Mouse (Mus musculus) layer of hippocampus, postnatal 14 days (tissue): Measurements from ENCODE around the gene Sptbn2. TPM values are rescaled to one million over a fixed set of nuclear protein-coding genes. Genes with fewer than 3 reads are reported as not detected.
"Not testable (repeated sequence)": the region's sequence is repeated elsewhere in the genome, so short reads cannot be mapped to it uniquely, and the experiment has no call there.

Experiments
- DNase-seq, 2 experiments: peaks; one replicate each; pipeline ENCODE4 v3.0.0; 2021 to 2022; ENCODE audit warnings: low spot score in 2 of 2, mixed read lengths in 1 of 2
- total RNA-seq, 2 experiments: library from RNA; stranded (reverse); gene quantifications; 2 replicates each; pipeline ENCODE4 v1.2.3; 2021

Gene Sptbn2
- total RNA-seq, 2 experiments from 2014 or later, result 663 to 667 TPM

DNA sequence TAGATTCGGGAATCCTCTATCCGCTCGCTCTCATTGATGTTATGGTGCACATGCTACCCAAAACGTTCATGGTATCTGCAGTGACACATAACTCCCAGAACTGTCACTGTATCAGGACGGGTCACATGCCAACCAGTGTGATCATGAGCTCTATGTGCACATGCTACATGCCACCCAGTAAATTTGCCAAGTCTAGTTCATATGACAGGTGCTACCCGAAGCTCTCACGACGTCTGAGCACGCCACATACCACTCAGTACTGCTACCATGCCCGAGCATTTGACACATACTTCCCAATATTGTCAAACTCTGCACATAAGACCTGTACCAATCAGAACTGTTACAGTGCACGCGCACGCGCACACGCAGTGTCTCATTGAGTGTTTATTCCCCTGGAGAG lies 9.1 kb downstream of the Sptbn2 start:
- no peak for DNase-seq

DNA sequence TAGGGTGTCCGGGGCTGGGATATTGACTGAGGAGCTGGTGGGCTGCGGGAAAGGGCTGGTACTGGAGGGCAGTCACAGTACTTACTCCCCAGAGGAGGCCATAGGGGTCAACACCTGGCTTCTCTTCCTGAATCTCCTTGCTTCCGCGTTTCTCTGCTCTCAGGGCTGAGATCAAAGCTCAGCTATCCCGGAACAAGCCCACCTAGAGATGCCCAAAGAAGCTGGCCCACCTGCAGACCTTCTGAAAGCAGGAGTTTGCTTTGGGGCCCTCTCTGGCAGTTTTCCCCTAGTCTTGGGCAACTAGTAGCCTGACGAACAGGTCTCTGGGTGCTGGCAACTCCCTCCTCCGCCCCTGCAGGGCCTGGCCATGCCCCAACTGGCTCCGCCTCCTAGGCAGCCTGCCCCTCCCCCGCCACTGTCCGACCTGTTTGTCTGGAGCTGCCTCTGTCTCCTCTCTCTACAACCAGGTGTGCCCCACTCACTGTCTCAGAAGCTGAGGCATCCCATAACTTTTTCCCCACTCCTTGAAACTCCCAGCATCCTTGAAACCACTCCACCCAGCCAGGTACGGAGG lies 9.8 kb downstream of the Sptbn2 start:
- no peak for DNase-seq

DNA sequence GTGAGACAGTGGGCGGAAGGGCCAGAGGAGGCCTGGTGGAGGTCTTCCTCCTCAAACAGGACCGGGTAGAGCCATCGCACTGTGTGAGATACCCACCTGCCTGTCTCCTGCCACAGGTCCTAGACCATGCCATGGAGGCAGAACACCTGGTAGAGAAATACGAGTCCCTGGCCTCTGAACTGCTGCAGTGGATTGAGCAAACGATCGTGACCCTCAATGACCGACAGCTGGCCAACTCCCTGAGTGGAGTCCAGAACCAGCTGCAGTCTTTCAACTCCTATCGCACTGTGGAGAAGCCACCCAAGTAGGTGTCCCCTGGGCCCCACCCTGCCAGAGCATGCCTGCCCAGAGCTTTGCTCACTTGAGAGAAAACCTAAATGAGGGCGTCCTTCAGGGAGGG lies 18.2 kb downstream of the Sptbn2 start:
- no peak for DNase-seq

DNA sequence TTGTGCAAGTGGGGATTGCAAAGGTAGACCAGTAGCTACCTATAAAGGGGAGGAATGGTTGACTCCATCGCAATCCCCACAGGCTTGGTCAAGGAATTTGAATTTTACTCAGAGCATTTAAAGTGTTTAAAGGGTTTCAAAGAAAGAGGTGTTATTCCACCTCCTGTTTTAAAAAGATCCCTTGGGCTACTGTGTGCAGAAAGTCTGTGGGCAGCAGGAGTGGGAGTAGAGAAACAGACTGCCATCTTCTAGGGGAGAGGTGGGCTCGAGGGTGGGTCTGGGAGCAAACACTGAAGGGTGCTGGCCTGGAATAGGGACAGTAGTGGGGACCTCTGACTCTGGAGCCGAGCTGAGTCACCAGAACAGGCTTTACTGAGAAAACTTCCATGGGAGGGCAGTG lies 22.1 kb downstream of the Sptbn2 start:
- DNase-seq, result no peak

DNA sequence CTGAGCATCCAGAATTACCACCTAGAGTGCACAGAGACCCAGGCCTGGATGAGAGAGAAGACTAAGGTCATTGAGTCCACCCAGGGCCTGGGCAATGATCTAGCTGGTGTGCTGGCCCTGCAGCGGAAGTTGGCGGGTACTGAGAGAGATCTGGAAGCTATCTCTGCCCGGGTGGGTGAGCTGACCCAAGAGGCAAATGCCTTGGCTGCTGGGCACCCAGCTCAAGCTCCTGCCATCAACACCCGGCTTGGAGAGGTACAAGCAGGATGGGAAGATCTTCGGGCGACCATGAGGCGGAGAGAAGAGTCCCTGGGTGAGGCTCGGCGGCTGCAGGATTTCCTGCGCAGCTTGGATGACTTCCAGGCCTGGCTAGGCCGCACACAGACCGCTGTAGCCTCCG lies 26.9 kb downstream of the Sptbn2 start:
- DNase-seq, result no peak

DNA sequence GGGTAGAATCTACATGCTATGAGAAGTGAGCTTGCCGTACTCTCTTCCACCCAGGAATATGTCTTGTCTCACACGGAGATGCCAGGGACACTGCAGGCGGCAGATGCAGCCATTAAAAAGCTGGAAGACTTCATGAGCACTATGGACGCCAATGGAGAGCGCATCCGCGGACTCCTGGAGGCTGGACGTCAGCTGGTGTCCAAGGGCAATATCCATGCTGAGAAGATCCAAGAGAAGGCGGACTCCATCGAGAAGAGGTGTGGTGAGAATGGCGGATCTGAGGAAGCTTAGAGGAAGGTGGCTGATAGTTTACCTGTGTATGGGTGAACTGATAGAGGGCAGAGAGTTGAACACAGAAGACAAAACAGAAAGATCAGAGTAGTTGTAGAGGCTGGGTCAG lies 28.1 kb downstream of the Sptbn2 start:
- no peak for DNase-seq

DNA sequence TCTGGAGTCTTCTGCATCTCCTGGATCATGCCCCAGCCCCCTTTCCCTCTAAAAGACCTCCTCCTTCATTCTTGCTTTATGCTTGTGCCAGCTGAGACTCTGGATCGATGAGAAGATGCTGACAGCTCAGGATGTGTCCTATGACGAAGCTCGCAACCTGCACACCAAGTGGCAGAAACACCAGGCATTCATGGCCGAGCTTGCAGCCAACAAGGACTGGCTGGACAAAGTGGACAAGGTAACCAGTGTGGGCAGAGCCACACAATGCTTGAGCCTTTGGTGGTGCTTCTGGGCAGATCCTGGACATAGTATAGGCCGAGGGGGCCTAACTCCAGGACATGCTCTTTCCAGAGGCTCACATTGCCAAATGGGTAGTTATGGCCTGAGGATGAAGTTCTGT lies 28.8 kb downstream of the Sptbn2 start:
- no peak for DNase-seq

DNA sequence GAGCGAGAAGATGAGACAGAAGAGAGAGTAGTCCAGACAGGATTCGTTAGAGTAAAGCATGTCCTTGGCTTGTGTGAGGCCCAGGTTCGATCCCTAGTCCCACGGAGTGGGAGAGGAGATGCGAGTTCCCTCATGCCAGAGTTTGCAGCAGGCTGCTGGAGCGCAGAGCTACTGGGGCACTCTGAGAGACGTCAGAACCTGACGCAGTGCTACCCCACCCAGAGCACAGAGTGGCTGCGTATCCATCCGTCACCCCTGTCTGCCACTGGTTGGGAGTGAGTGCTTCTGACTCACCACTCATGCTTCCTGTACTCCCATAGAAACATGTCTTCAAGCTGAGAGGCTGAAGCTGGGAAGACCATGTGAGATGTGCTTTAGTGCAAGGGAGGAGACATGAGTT lies 30.5 kb downstream of the Sptbn2 start:
- no peak for DNase-seq

DNA sequence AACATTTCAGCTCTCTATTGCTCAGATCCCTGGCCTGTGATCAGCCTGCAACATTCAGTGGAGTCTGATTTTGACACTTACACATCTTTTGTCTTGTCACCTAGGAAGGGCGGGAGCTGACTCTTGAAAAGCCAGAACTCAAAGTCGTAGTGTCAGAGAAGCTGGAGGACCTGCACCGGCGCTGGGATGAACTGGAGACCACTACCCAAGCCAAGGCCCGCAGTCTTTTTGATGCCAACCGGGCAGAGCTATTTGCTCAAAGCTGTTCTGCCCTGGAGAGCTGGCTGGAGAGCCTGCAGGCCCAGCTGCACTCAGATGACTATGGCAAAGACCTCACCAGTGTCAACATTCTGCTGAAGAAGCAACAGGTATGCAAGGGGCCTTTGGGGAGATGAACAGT lies 31.3 kb downstream of the Sptbn2 start:
- DNase-seq, result no peak

DNA sequence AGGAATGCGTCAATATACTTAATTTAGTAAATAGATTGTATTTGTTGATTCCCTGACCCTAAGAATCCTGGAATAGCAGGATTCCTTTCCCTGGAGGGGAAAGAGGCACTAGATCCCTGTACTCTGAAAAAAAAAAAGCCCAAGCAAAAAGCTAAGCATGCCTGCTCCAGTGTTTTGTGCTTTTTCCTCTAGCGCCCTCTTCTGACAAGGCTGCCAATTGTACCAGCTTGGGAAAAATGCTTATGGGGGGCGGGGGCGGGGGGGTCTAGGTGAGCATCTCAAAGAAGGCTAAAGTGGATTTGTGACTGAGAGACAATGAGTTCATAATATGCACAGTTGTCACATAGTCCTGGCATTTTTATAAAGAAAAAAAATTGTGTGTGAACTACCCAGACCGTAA lies 32.6 kb downstream of the Sptbn2 start:
- peak in 1 of 2 experiments; percentile 54 for DNase-seq

DNA sequence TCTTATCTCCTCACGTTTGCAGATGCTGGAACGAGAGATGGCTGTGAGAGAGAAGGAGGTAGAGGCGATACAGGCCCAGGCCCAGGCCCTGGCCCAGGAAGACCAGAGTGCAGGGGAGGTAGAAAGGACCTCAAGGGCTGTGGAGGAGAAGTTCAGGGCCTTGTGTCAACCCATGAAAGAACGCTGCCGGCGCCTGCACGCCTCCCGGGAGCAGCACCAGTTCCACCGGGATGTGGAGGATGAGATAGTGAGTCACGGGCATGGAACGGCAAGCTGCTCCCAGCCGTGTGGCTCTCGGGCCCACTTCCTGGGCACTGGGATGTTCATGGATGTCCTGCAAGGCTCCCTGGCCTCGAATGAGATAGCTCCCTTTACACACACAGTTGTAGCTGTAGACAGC lies 33.1 kb downstream of the Sptbn2 start:
- no peak for DNase-seq

DNA sequence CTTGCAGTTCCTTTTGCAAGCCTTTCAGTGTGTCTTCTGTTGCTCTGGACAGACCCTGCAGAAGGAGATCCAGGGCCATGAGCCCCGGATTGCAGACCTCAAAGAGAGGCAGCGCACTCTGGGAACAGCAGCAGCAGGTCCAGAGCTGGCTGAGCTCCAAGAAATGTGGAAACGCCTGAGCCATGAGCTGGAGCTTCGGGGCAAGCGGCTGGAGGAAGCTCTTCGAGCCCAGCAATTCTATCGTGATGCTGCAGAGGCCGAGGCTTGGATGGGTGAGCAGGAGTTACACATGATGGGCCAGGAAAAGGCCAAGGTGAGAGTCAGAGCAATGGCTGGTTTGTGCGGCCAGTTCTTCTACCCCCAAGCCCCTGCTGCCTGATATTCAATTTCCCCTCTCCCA lies 34.1 kb downstream of the Sptbn2 start:
- DNase-seq, result peak in 1 of 2 experiments; percentile 46

DNA sequence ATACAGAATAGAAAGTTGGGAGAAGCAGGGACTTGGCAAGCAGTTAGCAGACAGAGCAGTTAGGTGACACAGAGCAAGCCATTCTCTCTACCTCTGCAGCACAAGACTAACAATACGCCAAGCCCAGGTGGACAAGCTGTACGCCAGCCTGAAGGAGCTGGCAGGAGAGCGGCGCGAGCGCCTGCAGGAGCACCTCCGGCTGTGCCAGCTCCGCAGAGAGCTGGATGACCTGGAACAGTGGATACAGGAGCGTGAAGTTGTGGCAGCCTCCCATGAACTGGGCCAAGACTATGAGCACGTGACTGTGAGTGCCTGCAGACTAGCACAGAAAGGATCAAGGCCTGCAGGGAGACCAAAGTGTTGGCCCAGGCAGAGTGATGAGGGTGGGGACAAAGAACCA lies 34.7 kb downstream of the Sptbn2 start:
- no peak for DNase-seq

DNA sequence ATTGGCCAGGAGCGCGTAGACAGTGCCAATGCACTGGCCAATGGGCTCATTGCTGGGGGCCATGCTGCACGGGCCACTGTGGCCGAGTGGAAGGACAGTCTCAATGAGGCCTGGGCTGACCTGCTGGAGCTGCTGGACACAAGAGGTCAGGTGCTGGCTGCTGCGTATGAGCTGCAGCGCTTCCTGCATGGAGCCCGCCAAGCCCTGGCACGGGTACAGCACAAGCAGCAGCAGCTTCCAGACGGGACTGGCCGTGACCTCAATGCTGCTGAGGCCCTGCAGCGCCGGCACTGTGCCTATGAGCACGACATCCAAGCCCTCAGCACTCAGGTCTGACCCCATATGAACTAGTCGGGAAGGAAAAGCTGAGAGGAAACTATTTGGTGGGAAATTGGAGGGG lies 35.6 kb downstream of the Sptbn2 start:
- DNase-seq, result no peak

DNA sequence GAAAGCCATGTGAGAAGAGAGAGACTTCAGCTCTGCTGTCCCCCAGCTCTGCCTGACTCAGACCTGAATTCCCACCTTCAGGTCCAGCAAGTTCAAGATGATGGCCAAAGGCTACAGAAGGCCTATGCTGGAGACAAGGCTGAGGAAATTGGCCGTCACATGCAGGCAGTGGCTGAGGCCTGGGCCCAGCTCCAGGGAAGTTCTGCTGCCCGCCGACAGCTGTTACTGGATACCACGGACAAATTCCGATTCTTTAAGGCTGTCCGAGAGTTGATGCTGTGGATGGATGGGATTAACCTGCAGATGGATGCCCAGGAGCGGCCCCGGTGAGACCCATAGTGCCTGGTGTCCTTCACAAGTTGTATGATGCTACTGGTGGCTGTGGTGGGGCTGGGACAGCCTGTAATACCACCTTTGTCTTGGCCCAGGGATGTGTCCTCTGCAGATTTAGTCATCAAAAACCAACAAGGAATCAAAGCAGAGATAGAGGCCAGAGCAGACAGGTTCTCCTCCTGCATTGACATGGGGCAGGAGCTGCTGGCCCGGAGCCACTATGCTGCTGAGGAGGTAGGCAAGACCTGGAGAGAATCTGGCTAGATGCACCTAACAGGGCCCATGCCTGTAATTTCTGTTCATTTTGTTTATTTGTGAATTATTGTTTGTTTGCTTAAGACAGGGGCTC lies 36.8 kb downstream of the Sptbn2 start:
- no peak for DNase-seq

DNA sequence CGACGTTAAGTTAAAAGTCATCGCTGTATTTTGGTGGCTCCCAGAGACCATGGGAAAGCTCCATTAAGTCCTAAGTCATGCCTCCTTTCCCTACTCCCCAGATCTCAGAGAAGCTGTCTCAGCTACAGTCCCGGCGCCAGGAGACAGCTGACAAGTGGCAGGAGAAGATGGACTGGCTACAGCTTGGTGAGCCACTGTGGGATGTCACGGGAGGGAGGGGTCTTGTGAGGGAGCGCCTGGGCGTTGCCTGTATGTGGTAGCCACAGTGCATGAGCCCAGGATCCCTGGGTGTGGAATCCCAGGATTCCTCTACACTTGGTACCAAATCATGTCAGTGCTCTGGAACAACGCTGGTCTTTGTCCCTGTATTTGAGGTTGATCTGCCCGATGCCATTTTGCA lies 37.5 kb downstream of the Sptbn2 start:
- DNase-seq, result no peak

DNA sequence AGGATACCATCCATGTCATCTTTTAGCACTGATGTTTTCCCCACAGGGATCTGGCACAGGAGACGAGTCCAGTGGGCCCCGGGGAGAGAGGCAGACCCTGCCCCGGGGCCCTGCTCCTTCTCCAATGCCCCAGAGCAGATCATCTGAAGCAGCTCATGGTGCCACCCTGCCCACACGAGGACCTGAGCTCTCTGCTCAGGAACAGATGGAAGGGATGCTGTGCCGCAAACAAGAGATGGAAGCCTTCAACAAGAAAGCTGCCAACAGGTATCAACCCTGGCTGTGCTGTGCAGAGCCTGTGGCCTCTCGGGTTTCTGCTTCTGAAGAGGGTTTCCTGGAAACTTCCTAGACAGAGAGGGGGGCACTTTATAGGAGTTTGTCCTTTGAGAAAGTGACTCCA lies 39.0 kb downstream of the Sptbn2 start:
- no peak for DNase-seq

DNA sequence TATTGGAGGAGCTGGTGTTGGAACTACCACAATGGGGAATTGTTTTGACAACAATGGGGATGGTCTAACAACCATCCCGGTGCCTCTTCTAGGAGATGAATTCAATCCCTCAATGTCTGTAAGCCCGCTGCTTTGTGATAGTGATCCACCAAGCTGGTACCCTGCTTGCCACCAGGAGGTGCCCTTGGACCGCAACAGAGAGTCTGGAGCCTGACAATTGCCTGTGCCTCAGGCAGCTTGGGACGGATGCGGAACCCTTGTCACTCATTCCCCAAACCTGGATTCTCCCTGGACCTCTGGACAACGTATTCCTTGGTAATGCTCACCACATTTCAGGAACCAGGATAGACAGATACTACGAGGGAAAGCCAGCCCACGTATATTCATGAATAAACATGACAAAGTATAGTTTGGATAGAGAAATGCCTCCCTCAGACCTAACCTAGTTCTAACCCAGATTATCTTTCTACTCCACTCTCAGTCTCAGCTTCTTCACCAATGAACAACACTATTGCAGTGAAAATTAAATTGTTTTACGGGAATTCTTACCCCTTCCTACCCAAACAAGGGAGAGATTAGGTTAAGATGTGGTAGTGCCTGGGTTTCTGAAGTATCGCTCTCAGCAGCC lies 44.7 kb downstream of the Sptbn2 start:
- DNase-seq, result peak; percentile 90 to 93

DNA sequence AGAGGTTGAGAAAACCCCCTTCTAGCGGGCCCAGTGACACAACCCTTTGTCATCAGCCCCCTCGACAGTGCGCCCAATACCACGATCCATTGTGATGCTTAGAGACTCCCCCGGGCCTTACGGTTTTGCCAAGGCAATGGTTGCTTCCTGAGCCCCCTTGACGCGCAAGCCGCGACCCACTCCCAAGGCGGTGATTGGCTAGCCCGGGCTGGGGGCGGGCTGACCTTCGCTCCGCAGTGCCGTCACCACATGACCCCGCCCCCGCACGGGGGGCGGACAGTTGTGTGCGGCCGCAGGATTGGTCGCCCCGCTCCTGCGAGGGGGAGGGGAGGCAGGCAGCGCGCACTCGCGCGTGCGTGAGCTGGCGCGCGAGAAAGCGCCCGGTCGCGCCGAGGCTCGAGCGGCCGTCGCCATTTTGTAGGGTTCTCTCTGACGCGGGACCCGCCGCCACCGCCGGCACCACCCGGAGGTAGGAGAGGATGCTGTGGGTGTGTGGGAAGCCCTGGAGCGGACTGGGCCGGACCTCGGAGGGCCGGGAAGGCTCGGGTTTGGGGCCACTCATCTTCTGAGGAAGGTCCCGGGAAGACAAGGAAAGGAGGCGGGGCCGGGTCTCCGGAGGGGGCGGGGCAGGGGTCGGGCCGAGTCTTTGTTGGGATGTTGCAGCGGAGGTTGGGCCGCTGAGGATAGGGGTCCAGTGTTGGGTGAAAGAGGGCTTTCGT lies 45.4 kb downstream of the Sptbn2 start, which contains the start of gene Rbm4b:
Gene Rbm4b, plus strand, starts transcription at position 305 of the 719 bp plus-strand sequence.
- DNase-seq, result peak; percentile 97 to 98

DNA sequence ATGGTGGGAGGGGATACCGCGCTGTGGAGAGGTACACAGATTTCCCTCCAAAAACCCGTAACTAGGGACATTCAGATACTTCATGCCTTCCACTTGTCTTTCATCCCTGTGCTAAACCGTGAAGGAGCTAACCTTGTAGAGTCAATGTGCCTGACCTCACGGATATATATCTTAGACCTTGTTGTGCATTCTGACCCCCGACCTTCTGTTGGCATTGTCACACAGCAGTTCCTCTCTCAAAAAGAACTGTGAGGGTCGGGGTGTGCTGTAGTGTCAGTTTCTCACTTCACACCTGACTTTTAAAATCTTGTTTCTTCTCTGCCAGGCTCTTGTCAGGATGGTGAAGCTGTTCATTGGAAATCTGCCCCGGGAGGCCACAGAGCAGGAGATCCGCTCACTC lies 46.0 kb downstream of the Sptbn2 start:
- no peak for DNase-seq

DNA sequence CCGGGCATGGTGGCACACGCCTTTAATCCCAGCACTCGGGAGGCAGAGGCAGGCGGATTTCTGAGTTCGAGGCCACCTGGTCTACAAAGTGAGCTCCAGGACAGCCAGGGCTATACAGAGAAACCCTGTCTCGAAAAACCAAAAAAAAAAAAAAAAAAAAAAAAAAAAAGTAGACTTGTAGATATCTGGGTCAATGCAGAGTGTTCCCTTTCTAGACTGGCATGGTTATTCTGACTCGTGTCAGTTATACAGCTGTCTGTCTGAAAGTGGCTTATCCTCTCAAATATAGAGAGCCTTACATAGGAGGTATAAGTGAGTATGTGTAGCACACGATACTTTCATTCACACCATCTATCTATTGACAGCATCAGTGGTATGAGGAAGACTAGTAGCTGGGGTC lies 49.6 kb downstream of the Sptbn2 start:
- not testable (repeated sequence) for DNase-seq

DNA sequence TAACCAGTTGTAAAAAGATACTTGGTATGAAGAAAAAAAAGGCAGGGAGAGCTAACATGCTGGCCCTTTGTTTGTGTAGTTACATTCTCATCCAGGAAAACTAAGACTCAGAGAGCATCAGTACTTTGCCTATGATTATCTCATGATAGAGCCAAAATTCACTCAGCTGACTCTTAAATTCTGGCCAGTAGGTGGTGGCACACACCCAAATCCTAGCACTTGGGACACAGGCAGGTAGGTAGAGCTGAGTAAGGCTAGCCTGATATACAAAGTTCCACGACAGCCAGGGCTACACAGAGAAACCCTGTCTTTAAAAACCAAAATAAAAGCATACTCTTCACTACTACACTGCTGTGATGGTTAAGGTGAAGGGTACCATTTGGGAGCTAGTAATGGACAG lies 51.9 kb downstream of the Sptbn2 start:
- no peak for DNase-seq
